In genomic region chr5:65073247-65073646, GRCm38 (mm10) we compare ENCODE assay signal across 25 mouse cellular contexts. TPM values are rescaled to one million over a fixed set of nuclear protein-coding genes. Genes with fewer than 3 reads are reported as not detected.
A peak's percentile ranks its signal among the peaks of the same experiment; 100 is the strongest.
DNase-seq lines count a peak whose midpoint lies in the region; ATAC-seq and TF ChIP-seq lines count a peak whose summit lies in the region.
"Had no signal": no experiment of that assay in that cellular context is flagged by ENCODE, and none has a peak within 500 bp of the region (broad histone marks: within the 10 kb centered on the region; RNA-seq: fewer than 3 reads in every experiment).

No protein-coding gene starts in this region.

- no peak for ATAC-seq in erythroid progenitor cell, adult 5-6 weeks (replicated peaks; ENCODE audit: low FRiP score, poor library complexity, severe bottlenecking)
- no peak for ATAC-seq in forebrain, embryonic 11.5 days (replicated peaks; ENCODE audit: low FRiP score)
- ATAC-seq: forebrain, embryonic 13.5 days; forebrain, embryonic 15.5 days; forebrain, postnatal 0 days; Patski had no signal

- H3K79me2 ChIP-seq in CH12.LX (replicated peaks; ENCODE audit: control insufficient read depth, extremely low read depth, insufficient read depth, poor library complexity, severe bottlenecking) = no peaks in the 10 kb centered on the region

- dilution Hi-C loops in CH12.LX (cut with MboI; ENCODE audit: extremely low pct_ligation_motif_present, extremely low pct_unique_long_range_greater_than_20kb, low sequenced_read_pairs) = no loop called here

- no peaks in the 10 kb centered on the region for H3K9me3 ChIP-seq in CH12.LX (replicated peaks; ENCODE audit: low read length)
- H3K9me3 ChIP-seq in forebrain, embryonic 11.5 days (ENCODE audit: control insufficient read depth, low read length) = no peaks in the 10 kb centered on the region
- H3K9me3 ChIP-seq: embryonic facial prominence, embryonic 13.5 days; embryonic facial prominence, embryonic 15.5 days; forebrain, embryonic 13.5 days; forebrain, embryonic 15.5 days had no signal

- H3K4me1 ChIP-seq in CH12.LX (ENCODE audit: control insufficient read depth in 1 of 2, insufficient read depth in 2 of 2) = peaks cover 3 to 31% of the 10 kb centered on the region in 2 experiments
- no peaks in the 10 kb centered on the region for H3K4me1 ChIP-seq in forebrain, embryonic 11.5 days (replicated peaks; ENCODE audit: control insufficient read depth, insufficient read depth, low read length)
- H3K4me1 ChIP-seq: embryonic facial prominence, embryonic 13.5 days; embryonic facial prominence, embryonic 15.5 days; forebrain, embryonic 15.5 days had no signal

- TF ChIP-seq POLR2A in CH12.LX (IDR thresholded peaks at IDR 0.05; ENCODE audit: low read depth, low read length) = no peak

- no peaks in the 10 kb centered on the region for H3K27me3 ChIP-seq in CH12.LX (replicated peaks)
- no peaks in the 10 kb centered on the region for H3K27me3 ChIP-seq in forebrain, embryonic 11.5 days (ENCODE audit: control insufficient read depth, insufficient read depth, low read length)
- H3K27me3 ChIP-seq: embryonic facial prominence, embryonic 13.5 days; embryonic facial prominence, embryonic 15.5 days; forebrain, embryonic 13.5 days; forebrain, embryonic 15.5 days; Patski had no signal

- no peak overlapping the region for H3K9ac ChIP-seq in CH12.LX (ENCODE audit: insufficient read depth, low read depth)
- H3K9ac ChIP-seq in forebrain, embryonic 11.5 days (ENCODE audit: low read length) = no peak overlapping the region
- H3K9ac ChIP-seq: embryonic facial prominence, embryonic 13.5 days; embryonic facial prominence, embryonic 15.5 days; forebrain, embryonic 13.5 days; forebrain, embryonic 15.5 days; forebrain, postnatal 0 days had no signal

- H3K4me2 ChIP-seq in CH12.LX (ENCODE audit: insufficient read depth, low read depth, poor library complexity, severe bottlenecking) = no peak overlapping the region
- no peak overlapping the region for H3K4me2 ChIP-seq in forebrain, embryonic 11.5 days (ENCODE audit: low read depth, low read length, severe bottlenecking)
- H3K4me2 ChIP-seq: embryonic facial prominence, embryonic 13.5 days; embryonic facial prominence, embryonic 15.5 days; forebrain, embryonic 13.5 days; forebrain, embryonic 15.5 days had no signal

- in situ Hi-C loops in CH12.LX (cut with MboI; ENCODE audit: low pct_ligation_motif_present, low pct_unique_long_range_greater_than_20kb, low sequenced_read_pairs) = no loop called here

- peaks cover 18 to 89% of the 10 kb centered on the region in 2 experiments for H3K36me3 ChIP-seq in CH12.LX (replicated peaks in 1 of 2; ENCODE audit: control insufficient read depth in 1 of 2, insufficient read depth in 1 of 2, low read length in 1 of 2)
- no peaks in the 10 kb centered on the region for H3K36me3 ChIP-seq in forebrain, embryonic 11.5 days (ENCODE audit: control insufficient read depth, insufficient read depth, low read length)
- H3K36me3 ChIP-seq: embryonic facial prominence, embryonic 13.5 days; embryonic facial prominence, embryonic 15.5 days; forebrain, embryonic 15.5 days had no signal

- no peak overlapping the region for H3K4me3 ChIP-seq in CH12.LX (replicated peaks in 1 of 3; ENCODE audit: low read depth in 2 of 3, low read length in 2 of 3, poor library complexity in 1 of 3)
- H3K4me3 ChIP-seq in forebrain, embryonic 11.5 days (ENCODE audit: low read depth, low read length) = no peak overlapping the region
- H3K4me3 ChIP-seq: embryonic facial prominence, embryonic 13.5 days; embryonic facial prominence, embryonic 15.5 days; erythroblast, embryonic 14.5 days; forebrain, embryonic 13.5 days; forebrain, embryonic 15.5 days had no signal

- 76% methylated on average over 4 of the region's 4 CpGs for WGBS in forebrain, embryonic 11.5 days

- H3K27ac ChIP-seq in CH12.LX (ENCODE audit: insufficient read depth, low read depth) = no peak overlapping the region
- H3K27ac ChIP-seq in forebrain, embryonic 11.5 days (ENCODE audit: low read depth, low read length) = no peak overlapping the region
- H3K27ac ChIP-seq: embryonic facial prominence, embryonic 13.5 days; embryonic facial prominence, embryonic 15.5 days; forebrain, embryonic 13.5 days; forebrain, embryonic 15.5 days had no signal

- TF ChIP-seq RAD21 in CH12.LX (IDR thresholded peaks at IDR 0.05; ENCODE audit: low read depth, low read length) = no peak

- TF ChIP-seq CTCF in CH12.LX (conservative IDR thresholded peaks at IDR 0.05 in 1 of 2, IDR thresholded peaks at IDR 0.05 in 1 of 2; ENCODE audit: low read depth in 2 of 2, low read length in 2 of 2) = no peak

- peak; percentile 14 for DNase-seq in CD4-positive, CD25-positive, alpha-beta regulatory T cell, adult 2 months (ENCODE audit: low read depth, low spot score)
- DNase-seq in CH12.LX (ENCODE audit: extremely low read depth) = peak; percentile 45
- peak; percentile 76 for DNase-seq in induced T-regulatory cell, adult 2 months (ENCODE audit: low read depth)
- no peak for DNase-seq in forebrain, embryonic 11.5 days (ENCODE audit: low spot score)
- DNase-seq in MN1 (ENCODE audit: low spot score) = no peak
- DNase-seq: adrenal gland, adult 2 months; adrenal gland, postnatal 10 days; adrenal gland, postnatal 25 days; B cell, adult 2 months; cerebellum, adult 11 months; cerebellum, adult 18-20 months; cerebellum, adult 8-10 months; cerebellum, adult 9-11 months; cerebellum, postnatal 14 days; cerebellum, postnatal 36 days; embryo, embryonic 11 days; forebrain, postnatal 0 days had no signal

- TF ChIP-seq EP300 in CH12.LX (IDR thresholded peaks at IDR 0.05; ENCODE audit: low read length) = no peak

TF ChIP-seq in CH12.LX, 34 proteins besides CTCF, POLR2A, EP300 and RAD21:
- TF ChIP-seq E2F4 (IDR thresholded peaks at IDR 0.05; ENCODE audit: insufficient replicate concordance, low read depth, low read length) (no peak), GABPA (IDR thresholded peaks at IDR 0.05; ENCODE audit: insufficient replicate concordance, low read depth, low read length) (no peak), MEF2A (IDR thresholded peaks at IDR 0.05; ENCODE audit: borderline replicate concordance, low read depth, low read length) (no peak), ELF1 (IDR thresholded peaks at IDR 0.05; ENCODE audit: low read depth, low read length) (peak; percentile 28; the same call in 1 of the 2 replicates), POLR2AphosphoS2 (IDR thresholded peaks at IDR 0.05; ENCODE audit: low read depth, low read length) (no peak), MAZ (IDR thresholded peaks at IDR 0.05; ENCODE audit: low read depth, low read length) (no peak), USF2 (conservative IDR thresholded peaks at IDR 0.05; ENCODE audit: low read depth, low read length) (no peak), JUND (conservative IDR thresholded peaks at IDR 0.05; ENCODE audit: low read depth, low read length) (0 out of 2 replicates have a peak, but pooled peaks have one; percentile 49), ZKSCAN1 (IDR thresholded peaks at IDR 0.05; ENCODE audit: borderline replicate concordance, low read depth, low read length) (peak; percentile 63), TBP (conservative IDR thresholded peaks at IDR 0.05; ENCODE audit: low read depth, low read length) (no peak), IRF4 (IDR thresholded peaks at IDR 0.05; ENCODE audit: low read depth, low read length) (peak; percentile 45; the same call in 1 of the 2 replicates), RCOR1 (conservative IDR thresholded peaks at IDR 0.05; ENCODE audit: low read depth, low read length) (no peak), TCF12 (IDR thresholded peaks at IDR 0.05; ENCODE audit: low read depth, low read length) (no peak), JUN (IDR thresholded peaks at IDR 0.05; ENCODE audit: insufficient read depth, low read depth, low read length) (no peak)

RNA-seq across cellular contexts. Expression of gene Tmem156, which starts 18.7 kb away (rescaled TPM):
- total RNA-seq in CH12.LX (2012; rRNA removed) = 7.3 and 9.1 TPM in 2 replicates
- 15.8 and 15.9 TPM in 2 replicates for total RNA-seq in CH12.LX (2014; rRNA removed)
- 16.6 and 20.8 TPM in 2 replicates for polyA plus RNA-seq in CH12.LX (2012; ENCODE audit: insufficient read length, low read depth)
- 2.5 and 4.0 TPM in 2 replicates for total RNA-seq in erythroid progenitor cell, adult 5-6 weeks (2015; ENCODE audit: low replicate concordance)
- 2.1 and 16.3 TPM in 2 replicates for total RNA-seq in erythroid progenitor cell, adult 5-6 weeks (2017; ENCODE audit: low replicate concordance)
- 0.21 TPM in 1 of 2 replicates, not detected in the other for polyA plus RNA-seq in forebrain, embryonic 11.5 days (2014; fragmentation: Nextera tagmentation; extraction: Ambion mirVana)
- polyA plus RNA-seq: adrenal gland, adult 2 months; embryonic facial prominence, embryonic 11.5 days; erythroblast, embryonic 14.5 days; forebrain, embryonic 13.5 days; Patski had no signal

RNA-seq across cellular contexts. Expression of gene Klhl5, which starts 34.1 kb away (rescaled TPM):
- total RNA-seq in CH12.LX (2012; rRNA removed) = 15.7 and 20.6 TPM in 2 replicates
- total RNA-seq in CH12.LX (2014; rRNA removed) = 22.6 and 23.2 TPM in 2 replicates
- 27.2 and 31.7 TPM in 2 replicates for polyA plus RNA-seq in CH12.LX (2012; ENCODE audit: insufficient read length, low read depth)
- 14.4 and 22.2 TPM in 2 replicates for total RNA-seq in erythroid progenitor cell, adult 5-6 weeks (2015; ENCODE audit: low replicate concordance)
- 6.4 and 6.8 TPM in 2 replicates for total RNA-seq in erythroid progenitor cell, adult 5-6 weeks (2017; ENCODE audit: low replicate concordance)
- polyA plus RNA-seq in forebrain, embryonic 11.5 days (2014; fragmentation: Nextera tagmentation; extraction: Ambion mirVana) = 42.2 and 42.8 TPM in 2 replicates

Comparison
In these comparisons a context has a peak if more than half of its experiments do, and no peak if none do; other contexts are left out.
1. DNase-seq: peak in CD4-positive, CD25-positive, alpha-beta regulatory T cell, adult 2 months (single experiment), CH12.LX (single experiment) and induced T-regulatory cell, adult 2 months (single experiment); none in forebrain, embryonic 11.5 days (single experiment) and MN1 (single experiment).